Mouse (Mus musculus) liver, adult 2 months (tissue): ENCODE measurements around the gene 9930104L06Rik. TPM values are rescaled to one million over a fixed set of nuclear protein-coding genes. Genes with fewer than 3 reads are reported as not detected.

Experiments
- DNase-seq: peaks from one replicate; pipeline ENCODE4 v3.0.0-alpha.2; 2011; ENCODE audit warnings: low read depth, low spot score; ENCODE audit errors: extremely low read depth
- H3K27ac ChIP-seq: fragments of 200-500 bp; replicated peaks from 2 replicates; pipeline ENCODE4 v1.5.1; 2012; ENCODE audit warnings: low read depth, mild to moderate bottlenecking, control low read depth, inconsistent platforms, low read length; ENCODE audit not compliant: insufficient read depth
- H3K27me3 ChIP-seq: fragments of 200-500 bp; 2 replicates; pipeline ENCODE4 v1.6.1; 2012; ENCODE audit warnings: mild to moderate bottlenecking, moderate library complexity, low read length, inconsistent platforms; ENCODE audit not compliant: control insufficient read depth, insufficient read depth
- H3K36me3 ChIP-seq: fragments of 200-500 bp; 2 replicates; pipeline ENCODE4 v1.6.1; 2012; ENCODE audit warnings: low read length, inconsistent platforms; ENCODE audit not compliant: control insufficient read depth, insufficient read depth
- H3K4me1 ChIP-seq: fragments of 200-500 bp; 2 replicates; pipeline ENCODE4 v1.6.1; 2011; ENCODE audit warnings: low read length; ENCODE audit not compliant: control insufficient read depth, insufficient read depth
- H3K4me3 ChIP-seq: fragments of 200-500 bp; 2 replicates; pipeline ENCODE4 v1.5.1; 2011; ENCODE audit warnings: low read depth, mild to moderate bottlenecking, control low read depth, low read length, moderate library complexity; ENCODE audit not compliant: insufficient read depth
- H3K79me2 ChIP-seq: fragments of 200-500 bp; 2 replicates; pipeline ENCODE4 v1.6.1; 2012; ENCODE audit warnings: inconsistent platforms, mild to moderate bottlenecking, low read length, moderate library complexity; ENCODE audit not compliant: control insufficient read depth, insufficient read depth
- H3K9ac ChIP-seq: fragments of 200-500 bp; 2 replicates; pipeline ENCODE4 v1.6.1; 2012; ENCODE audit warnings: low read depth, mild to moderate bottlenecking, control low read depth, inconsistent platforms, low read length
- CTCF ChIP-seq: fragments of 200-500 bp; IDR thresholded peaks from 2 replicates; pipeline ENCODE4 v1.5.1; 2011; ENCODE audit warnings: low read depth, low read length, control low read depth
- POLR2A ChIP-seq: fragments of 200-500 bp; IDR thresholded peaks from 2 replicates; pipeline ENCODE4 v1.6.1; 2011; ENCODE audit warnings: low read length, control low read depth; ENCODE audit not compliant: insufficient read depth; ENCODE audit errors: extremely low read depth
- WGBS: fragments of 180-500 bp; shearing (Covaris S2); methylation state at CpG from one replicate; pipeline ENCODE4 v1.1.7; 2018; 5-methylcytosine and 5-hydroxymethylcytosine counted together
- polyA plus RNA-seq: library from polyadenylated mRNA; depleted of rRNA; stranded (reverse); fragments of >200 nt; gene quantifications from 2 replicates; pipeline ENCODE4 v1.2.3, GENCODE M21; 2012
- total RNA-seq: library from RNA; depleted of rRNA; stranded (reverse); fragments of >200 nt; gene quantifications from 2 replicates; pipeline ENCODE4 v1.2.3, GENCODE M21; 2014

Gene 9930104L06Rik
- total and polyA plus RNA-seq, 2 experiments, result 4.1 to 9.2 TPM

GRCm38 (mm10) chr4:124894508-124895428, 42.1 kb upstream of the 9930104L06Rik start:
- no peaks in the 10 kb centered on the region for H3K79me2 ChIP-seq
- TF ChIP-seq CTCF (no peak), POLR2A (no peak)
- no peak overlapping the region for H3K9ac ChIP-seq
- 3% methylated on average over 83 of the region's 83 CpGs for WGBS
- no peak for DNase-seq
- no peak overlapping the region for H3K4me3 ChIP-seq
- peaks cover 10% of the 10 kb centered on the region for H3K27me3 ChIP-seq
- H3K36me3 ChIP-seq, result no peaks in the 10 kb centered on the region
- no peaks in the 10 kb centered on the region for H3K4me1 ChIP-seq
- no peak overlapping the region for H3K27ac ChIP-seq

- Histone ChIP-seq H3K36me3 (no peaks in the 10 kb centered on the region), H3K27ac (no peak overlapping the region), H3K79me2 (no peaks in the 10 kb centered on the region), H3K27me3 (peaks cover 10% of the 10 kb centered on the region), H3K4me3 (no peak overlapping the region), H3K4me1 (no peaks in the 10 kb centered on the region), H3K9ac (no peak overlapping the region)
- 75% methylated on average over 10 of the region's 10 CpGs for WGBS
- DNase-seq, result no peak
- TF ChIP-seq POLR2A, result no peak
- TF ChIP-seq CTCF, result no peak
Measured at GRCm38 (mm10) chr4:124898428-124898827, 38.4 kb upstream of the 9930104L06Rik start.

GRCm38 (mm10) chr4:124899906-124900305, 36.9 kb upstream of the 9930104L06Rik start:
- TF ChIP-seq CTCF (no peak), POLR2A (no peak)
- DNase-seq, result no peak
- H3K79me2 ChIP-seq, result no peaks in the 10 kb centered on the region
- 46% methylated on average over 5 of the region's 5 CpGs for WGBS
- H3K4me1 ChIP-seq, result no peaks in the 10 kb centered on the region
- no peak overlapping the region for H3K9ac ChIP-seq
- H3K27me3 ChIP-seq, result peaks cover 1% of the 10 kb centered on the region; the same call in 1 of the 2 replicates
- no peaks in the 10 kb centered on the region for H3K36me3 ChIP-seq
- H3K4me3 ChIP-seq, result no peak overlapping the region
- no peak overlapping the region for H3K27ac ChIP-seq

- 0 out of 2 replicates have a peak, but pooled peaks cover 4% of the 10 kb centered on the region for H3K27me3 ChIP-seq
- no peaks in the 10 kb centered on the region for H3K79me2 ChIP-seq
- DNase-seq, result no peak
- no peaks in the 10 kb centered on the region for H3K36me3 ChIP-seq
- no peaks in the 10 kb centered on the region for H3K4me1 ChIP-seq
- 67% methylated on average over 4 of the region's 4 CpGs for WGBS
- no peak overlapping the region for H3K9ac ChIP-seq
- no peak overlapping the region for H3K4me3 ChIP-seq
- H3K27ac ChIP-seq, result no peak overlapping the region
- TF ChIP-seq POLR2A (no peak), CTCF (no peak)
Measured at GRCm38 (mm10) chr4:124905417-124905816, 31.4 kb upstream of the 9930104L06Rik start.

GRCm38 (mm10) chr4:124905971-124906822, 30.7 kb upstream of the 9930104L06Rik start:
- TF ChIP-seq CTCF, result no peak
- no peak for TF ChIP-seq POLR2A
- no peak overlapping the region for H3K4me3 ChIP-seq
- H3K4me1 ChIP-seq, result no peaks in the 10 kb centered on the region
- H3K27me3 ChIP-seq, result 0 out of 2 replicates have a peak, but pooled peaks cover 4% of the 10 kb centered on the region
- no peak overlapping the region for H3K9ac ChIP-seq
- DNase-seq, result no peak
- no peaks in the 10 kb centered on the region for H3K36me3 ChIP-seq
- H3K79me2 ChIP-seq, result no peaks in the 10 kb centered on the region
- WGBS, result 21% methylated on average over 21 of the region's 21 CpGs
- no peak overlapping the region for H3K27ac ChIP-seq
